Mouse (Mus musculus): ENCODE results near the gene Cd200r3.

GRCm38 (mm10) chr16:44951360-44952114, 8.1 kb downstream of the Cd200r3 start:
- TF ChIP-seq CTCF (IDR thresholded peaks at IDR 0.05; ENCODE audit: extremely low read depth, insufficient read depth, low read length), result no peak
- no peak for TF ChIP-seq POLR2A (IDR thresholded peaks at IDR 0.05; ENCODE audit: extremely low read depth, insufficient read depth, low read length)

Data from cortical plate, adult 2 months (tissue).